Mouse (Mus musculus) brain, adult 2 months (tissue): ENCODE measurements around the gene 1700017B05Rik.

ENCODE experiments used
- DNase-seq: peaks from one replicate; pipeline ENCODE4 v3.0.0; 2011; ENCODE audit warnings: low read depth, low spot score

The 1700017B05Rik gene

DNA sequence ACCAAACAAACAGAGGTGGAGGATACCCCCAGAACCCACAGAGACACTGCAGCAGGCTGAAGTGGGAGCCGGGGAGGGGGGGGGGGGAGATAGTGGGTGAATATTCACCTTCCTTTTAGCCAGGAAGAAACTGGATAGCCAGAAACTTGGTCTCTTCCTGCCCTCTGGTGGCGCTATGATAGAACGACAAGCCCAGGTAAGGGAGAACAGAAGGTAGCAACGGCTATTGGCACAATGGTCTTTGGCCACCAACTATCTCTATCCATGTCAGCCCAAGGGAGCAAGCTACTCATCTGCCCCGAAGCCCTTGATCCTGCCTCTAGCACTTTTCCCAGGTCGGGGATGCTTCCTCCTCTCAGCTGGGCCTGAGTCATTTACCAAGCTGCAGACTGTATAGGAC is 42.1 kb downstream of the 1700017B05Rik start:
- peak; percentile 72 for DNase-seq

DNA sequence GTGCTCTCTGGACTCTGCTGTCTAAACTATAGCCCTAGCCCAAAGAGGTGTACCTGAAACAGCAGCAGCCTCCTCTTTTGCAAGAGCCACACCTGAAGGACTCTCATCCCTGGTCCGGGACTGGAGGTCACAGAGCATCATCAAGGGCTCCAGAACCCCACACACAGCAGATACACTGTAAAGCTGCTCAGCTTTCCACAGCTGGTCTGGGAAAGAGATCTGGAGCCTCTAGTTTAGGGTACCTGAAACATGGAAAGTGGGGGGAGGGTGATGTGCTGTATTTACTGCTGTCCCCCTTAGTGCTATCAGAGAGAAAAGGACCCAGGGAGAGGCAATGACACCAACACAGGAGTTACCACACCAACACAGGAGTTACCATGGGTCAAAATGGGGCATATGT is 42.9 kb downstream of the 1700017B05Rik start:
- DNase-seq: no peak

DNA sequence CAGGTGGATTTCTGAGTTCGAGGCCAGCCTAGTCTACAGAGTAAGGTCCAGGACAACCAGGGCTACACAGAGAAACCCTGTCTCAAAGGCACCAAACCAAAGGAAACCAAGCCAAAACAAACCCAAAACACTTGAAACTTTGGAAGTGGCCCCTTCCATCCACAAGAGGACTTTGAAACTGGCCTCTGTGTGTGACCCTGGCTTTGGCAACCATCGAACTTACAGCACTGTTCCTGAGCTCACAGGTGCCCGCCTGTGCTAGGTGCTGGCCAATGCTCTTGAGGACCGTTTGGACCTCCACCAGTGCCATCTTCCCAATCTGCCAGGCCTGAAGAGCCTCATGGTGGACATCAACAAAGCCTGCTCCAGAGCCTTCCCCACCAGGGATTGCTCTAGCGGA is 43.6 kb downstream of the 1700017B05Rik start:
- DNase-seq: no peak

DNA sequence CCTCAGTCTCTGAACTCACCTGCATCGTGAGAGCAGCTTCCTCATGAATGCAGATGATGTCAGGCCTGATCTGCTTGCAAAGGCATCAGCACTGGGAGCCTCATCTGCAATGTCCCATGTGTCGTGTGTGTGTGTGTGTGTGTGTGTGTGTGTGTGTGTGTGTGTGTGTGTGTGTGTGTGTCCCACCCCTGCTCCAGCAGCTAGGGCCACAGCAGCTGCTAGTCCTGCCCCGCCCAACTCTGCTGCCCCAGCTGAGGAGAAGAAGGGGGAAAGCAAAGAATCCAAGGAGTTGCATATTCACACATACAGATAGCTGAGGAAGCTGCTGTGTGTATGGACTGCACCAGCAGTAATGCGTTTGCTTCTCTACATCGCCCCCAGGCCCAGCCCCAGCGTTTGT is 45.2 kb downstream of the 1700017B05Rik start:
- DNase-seq: no peak

DNA sequence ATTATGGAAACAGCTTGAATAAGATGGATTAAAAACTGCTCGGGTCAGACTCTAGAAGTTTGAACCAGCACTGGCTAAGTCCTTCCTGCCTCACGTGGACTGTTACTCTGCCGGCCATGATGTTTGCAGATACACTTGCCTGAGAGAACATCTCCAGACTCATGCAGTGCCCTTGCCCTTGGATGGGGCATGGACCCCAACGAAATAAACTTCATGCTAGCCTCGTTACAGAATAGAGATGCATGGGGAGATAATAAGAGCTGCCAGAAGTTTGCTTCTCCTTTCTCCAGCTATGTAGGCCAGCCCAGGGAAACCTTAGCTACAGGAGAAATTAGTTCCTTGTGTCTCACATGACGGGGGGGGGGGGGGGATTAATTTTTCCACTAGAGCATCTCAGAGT is 47.9 kb downstream of the 1700017B05Rik start:
- no peak for DNase-seq

DNA sequence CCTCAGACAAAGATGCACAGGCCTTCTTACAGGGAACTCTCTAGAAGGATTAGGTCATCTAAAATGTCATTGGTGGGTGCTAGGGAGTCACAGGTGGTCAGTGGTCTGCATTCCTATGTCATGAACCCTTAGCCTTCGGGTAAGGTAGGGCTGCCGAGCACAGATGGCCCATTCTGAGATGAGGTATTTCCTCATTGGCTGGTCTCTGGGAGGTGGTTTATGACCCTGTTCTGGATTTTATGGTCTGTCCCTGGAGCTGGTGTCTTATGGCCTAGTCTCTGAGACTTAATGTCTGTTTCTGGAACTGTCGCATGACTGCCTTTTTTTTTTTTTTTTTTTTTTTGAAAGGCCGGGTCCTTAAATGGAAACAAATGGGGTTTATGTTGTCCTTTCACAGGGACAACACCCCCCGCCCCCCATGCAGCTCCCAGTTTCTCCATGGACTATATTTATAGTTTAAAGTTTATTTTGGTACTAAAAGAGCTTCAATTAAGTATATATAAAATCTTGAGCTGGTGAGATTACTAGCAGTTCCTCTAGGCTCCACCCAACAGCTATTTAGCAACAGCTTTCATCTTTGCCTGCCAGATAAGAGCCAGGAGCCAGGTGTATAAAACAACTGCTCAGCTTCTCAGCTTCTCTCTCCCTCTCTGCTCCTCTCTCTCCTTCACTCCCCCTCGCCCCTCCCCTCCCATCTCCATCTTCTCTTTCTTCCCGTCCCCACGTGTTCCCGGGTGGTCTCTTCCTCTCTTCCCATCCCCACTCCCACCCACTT is 49.8 kb downstream of the 1700017B05Rik start:
- DNase-seq: no peak

DNA sequence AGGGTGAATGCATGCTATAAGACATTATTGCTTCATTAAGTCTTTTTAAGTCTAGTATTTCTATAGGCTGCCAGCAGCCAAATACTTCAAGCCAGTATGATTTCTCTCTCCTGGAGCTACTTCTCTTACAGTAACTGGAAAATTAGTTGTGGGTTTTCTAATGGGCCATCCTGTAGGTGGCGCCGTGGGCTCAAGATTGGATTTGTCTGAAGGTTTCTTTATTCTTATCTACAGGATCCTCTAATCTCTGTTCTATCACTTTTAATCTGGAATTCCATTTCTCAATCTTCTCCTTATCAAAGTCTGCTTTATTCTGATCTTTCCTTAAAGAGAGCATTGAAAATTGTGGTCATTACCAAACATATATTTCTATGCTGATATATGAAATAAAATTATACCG is 53.1 kb downstream of the 1700017B05Rik start:
- DNase-seq: peak; percentile 70

DNA sequence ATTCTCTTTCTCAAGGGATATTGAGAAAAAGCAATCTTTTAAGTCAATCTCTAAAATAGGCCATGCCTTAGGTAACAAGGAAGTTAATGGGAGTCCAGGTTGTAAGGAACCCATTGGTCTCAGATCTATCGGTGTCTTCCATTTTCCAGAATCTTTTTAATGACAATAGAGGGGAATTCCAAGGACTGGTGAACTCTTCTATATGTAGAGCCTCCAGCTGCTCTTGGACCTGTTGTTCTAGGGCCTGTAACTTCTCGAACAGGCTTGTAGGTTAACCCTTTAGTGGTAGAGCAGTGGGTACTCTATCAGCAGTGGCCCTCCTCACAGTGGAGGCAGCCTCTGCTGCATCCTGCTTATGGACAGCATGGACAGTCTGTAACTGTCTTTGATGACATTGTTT is 55.5 kb downstream of the 1700017B05Rik start:
- no peak for DNase-seq

DNA sequence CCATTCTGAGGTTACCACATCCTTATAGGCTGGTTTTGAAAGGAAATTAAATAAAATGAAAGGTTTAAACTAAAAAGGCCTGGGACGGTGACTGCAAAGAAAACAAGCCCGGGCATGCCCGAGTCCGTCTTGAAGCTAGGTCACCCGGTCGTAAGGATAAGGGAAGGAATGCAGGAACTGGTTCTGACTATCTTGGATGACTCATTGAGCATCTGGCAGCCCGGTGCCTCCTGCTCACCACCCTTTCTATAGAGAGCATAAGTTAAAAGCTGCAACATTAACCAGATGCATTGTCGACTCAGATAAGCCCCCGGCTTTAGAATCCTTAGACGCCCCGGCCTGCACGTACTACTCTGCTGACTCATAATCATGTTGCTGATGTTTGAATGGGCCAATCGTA is 58.8 kb downstream of the 1700017B05Rik start:
- peak; percentile 62 for DNase-seq
